Mouse (Mus musculus) lung, embryonic 15.5 days (tissue): ENCODE results near the gene Barx2. TPM values are rescaled to one million over a fixed set of nuclear protein-coding genes. Genes with fewer than 3 reads are reported as not detected.

Experiments used
- polyA plus RNA-seq: library from polyadenylated mRNA; unstranded; fragments of >200 nt; fragmentation: Nextera tagmentation; extraction: Ambion mirVana; gene quantifications from 2 replicates; pipeline ENCODE4 v1.2.1, GENCODE M21; 2015

Barx2 gene
- polyA plus RNA-seq, 1 experiment from 2014 or later, result 0.07 TPM

Other genes with a start within 250 kb of the Barx2 start
- gene Arhgap32, start 202.7 kb upstream of the Barx2 start, polyA plus RNA-seq, result 5.0 and 5.9 TPM in 2 replicates